Mouse (Mus musculus) intestine, embryonic 16.5 days (tissue): ENCODE results near the gene Camk2n2. TPM values are rescaled to one million over a fixed set of nuclear protein-coding genes. Genes with fewer than 3 reads are reported as not detected.
A peak's percentile ranks its signal among the peaks of the same experiment; 100 is the strongest.

Experiments used
- ATAC-seq: fragments of 200-750 bp; cut with Nextera tagmentation; 2 replicates; pipeline ENCODE4 v1.8.0; 2017; ENCODE audit warnings: moderate TSS enrichment, moderate library complexity
- H3K27ac ChIP-seq: fragments of 300-500 bp; sonication (generic); 2 replicates; pipeline ENCODE4 v1.5.1; 2014; ENCODE audit warnings: mild to moderate bottlenecking, low read length
- H3K27me3 ChIP-seq: fragments of 300-500 bp; sonication (generic); replicated peaks from 2 replicates; pipeline ENCODE4 v1.6.1; 2014; ENCODE audit warnings: low read length, control low read depth, mixed read lengths; ENCODE audit not compliant: control insufficient read depth, insufficient read depth
- H3K36me3 ChIP-seq: fragments of 300-500 bp; sonication (generic); 2 replicates; pipeline ENCODE4 v1.6.1; 2014; ENCODE audit warnings: low read length, control low read depth; ENCODE audit not compliant: control insufficient read depth, insufficient read depth
- H3K4me1 ChIP-seq: fragments of 300-500 bp; sonication (generic); 2 replicates; pipeline ENCODE4 v1.6.1; 2014; ENCODE audit warnings: low read length, control low read depth, mixed read lengths; ENCODE audit not compliant: control insufficient read depth, insufficient read depth
- H3K4me2 ChIP-seq: fragments of 300-500 bp; sonication (generic); 2 replicates; pipeline ENCODE4 v1.6.1; 2014; ENCODE audit warnings: low read depth, low read length, control low read depth
- H3K4me3 ChIP-seq: fragments of 300-500 bp; sonication (generic); 2 replicates; pipeline ENCODE4 v1.5.1; 2014; ENCODE audit warnings: mild to moderate bottlenecking, low read length
- H3K9ac ChIP-seq: fragments of 300-500 bp; sonication (generic); 2 replicates; pipeline ENCODE4 v1.6.1; 2014; ENCODE audit warnings: low read depth, low read length
- H3K9me3 ChIP-seq: fragments of 300-500 bp; sonication (generic); 2 replicates; pipeline ENCODE4 v1.6.1; 2016; ENCODE audit warnings: low read length, control low read depth; ENCODE audit not compliant: control insufficient read depth
- WGBS: fragments of 180-500 bp; shearing (Covaris S2); extraction: QIAGEN DNeasy Blood & Tissue Kit; methylation state at CpG from one replicate; pipeline ENCODE4 v1.1.7; 2014; 5-methylcytosine and 5-hydroxymethylcytosine counted together
- microRNA counts: library from miRNA; unstranded; fragments of <30 nt; microRNA quantifications from one replicate; lab custom pipeline; 2016
- microRNA-seq: library from miRNA; unstranded; fragments of <30 nt; microRNA quantifications from one replicate; pipeline ENCODE4, GENCODE M21; 2016
- polyA plus RNA-seq: library from polyadenylated mRNA; unstranded; fragments of >200 nt; fragmentation: Nextera tagmentation; extraction: Ambion mirVana; gene quantifications from 2 replicates; pipeline ENCODE4 v1.2.1, GENCODE M21; 2015

The Camk2n2 gene
- polyA plus RNA-seq, 1 experiment from 2014 or later: 0.40 TPM

DNA sequence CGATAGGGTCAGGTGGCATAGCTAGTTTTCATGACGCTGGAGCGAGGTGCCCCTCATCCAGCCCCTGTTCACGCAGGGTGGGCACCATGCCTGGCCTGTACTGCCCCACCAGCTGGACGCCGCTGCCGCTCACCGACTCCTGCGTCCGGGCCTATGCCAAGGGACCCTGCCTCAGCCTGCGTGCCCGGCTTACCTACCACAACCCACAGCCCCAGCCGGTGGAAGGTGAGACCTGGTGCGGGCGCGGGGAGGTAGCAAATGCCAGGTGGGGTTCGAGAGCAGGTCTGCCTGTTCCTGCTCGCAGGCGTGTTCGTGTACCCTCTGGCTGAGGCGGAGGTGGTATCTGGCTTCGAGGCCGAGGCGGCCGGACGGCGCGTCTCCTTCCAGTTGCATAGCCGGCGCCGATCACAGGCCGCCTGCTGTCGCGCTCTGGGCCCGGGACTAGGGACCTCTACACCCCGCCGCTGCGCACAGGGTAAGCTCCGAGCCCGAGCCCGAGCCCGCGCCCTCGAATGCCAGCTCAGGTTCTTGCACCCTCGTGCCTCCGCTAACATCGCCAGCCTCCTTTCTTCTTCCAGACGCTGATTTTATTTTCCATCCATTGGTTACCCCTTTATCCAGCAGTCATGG, 29.9 kb downstream of the Camk2n2 start:
- Histone ChIP-seq H3K36me3 (no peaks in the 10 kb centered on the region), H3K4me1 (peaks cover 22% of the 10 kb centered on the region), H3K9me3 (no peaks in the 10 kb centered on the region), H3K9ac (0 out of 2 replicates have a peak overlapping the region, but pooled peaks have one; percentile 27), H3K27ac (no peak overlapping the region), H3K27me3 (peaks cover 36% of the 10 kb centered on the region), H3K4me2 (peak overlapping the region; percentile 27; the same call in 1 of the 2 replicates), H3K4me3 (peak overlapping the region; percentile 57)
- no peak; the same call in 1 of the 2 replicates for ATAC-seq
- 9% methylated on average over 48 of the region's 48 CpGs for WGBS

DNA sequence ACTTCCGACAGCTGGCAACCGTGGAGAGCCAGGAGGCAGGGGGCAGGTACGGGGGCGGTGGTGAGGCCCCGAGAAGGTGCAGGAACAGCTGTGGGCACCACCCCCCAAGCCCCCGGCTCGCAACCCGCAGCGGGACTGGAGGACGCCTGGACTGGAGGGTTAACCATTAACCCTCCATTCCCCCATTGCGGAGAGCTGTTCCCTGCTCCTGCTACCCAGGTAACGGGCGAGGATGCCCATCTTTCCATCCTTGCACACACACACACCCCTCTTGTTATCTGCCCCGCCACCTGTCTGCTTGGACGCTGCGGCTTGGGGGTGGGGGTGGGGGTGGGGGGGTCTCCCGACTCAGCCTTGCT, 30.4 kb downstream of the Camk2n2 start:
- Histone ChIP-seq H3K4me1 (peaks cover 22% of the 10 kb centered on the region), H3K36me3 (no peaks in the 10 kb centered on the region), H3K9ac (0 out of 2 replicates have a peak overlapping the region, but pooled peaks have one; percentile 60), H3K9me3 (no peaks in the 10 kb centered on the region), H3K27ac (no peak overlapping the region), H3K4me3 (peak overlapping the region; percentile 57), H3K4me2 (peak overlapping the region; percentile 95), H3K27me3 (peaks cover 36% of the 10 kb centered on the region)
- WGBS: 0% methylated on average over 13 of the region's 17 CpGs
- ATAC-seq: peak; percentile 32

DNA sequence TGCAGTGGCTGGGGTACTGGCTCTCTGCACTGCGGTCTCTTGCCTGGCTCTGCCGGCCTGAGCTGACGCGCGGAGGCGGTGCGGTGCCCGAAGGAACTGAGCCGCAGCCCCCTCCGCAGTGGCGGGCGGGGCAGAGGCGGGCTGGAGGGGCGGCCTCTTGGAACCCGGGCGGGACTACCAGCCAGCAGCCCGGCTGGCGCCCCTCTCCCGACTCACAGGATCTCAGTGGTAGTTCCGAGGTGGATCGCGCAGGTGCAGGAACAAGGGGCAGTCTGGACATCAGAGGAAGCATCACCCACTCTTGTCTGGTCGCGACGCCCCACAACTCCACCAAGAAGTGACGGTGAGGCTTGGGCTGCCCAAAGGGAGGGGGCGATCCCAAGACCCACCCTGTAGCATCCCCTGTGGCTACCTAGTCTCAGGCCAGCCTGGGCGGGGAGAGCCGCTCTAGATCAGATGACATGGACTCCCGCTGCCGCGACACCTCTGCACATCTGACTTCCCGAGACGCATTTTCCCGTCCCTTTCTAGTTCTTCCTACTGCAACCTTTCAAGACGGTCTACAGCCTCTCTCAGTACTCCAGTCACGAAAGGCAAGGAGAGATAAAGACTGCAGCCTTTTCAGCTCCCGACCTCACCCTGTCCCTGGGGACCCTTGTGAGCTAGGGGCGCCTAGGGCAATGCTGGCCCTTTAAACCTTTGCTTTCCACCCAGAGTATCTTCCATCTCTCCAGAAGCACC, 31.0 kb downstream of the Camk2n2 start:
- Histone ChIP-seq H3K36me3 (no peaks in the 10 kb centered on the region), H3K9ac (peak overlapping the region; percentile 60), H3K27ac (no peak overlapping the region), H3K4me1 (peaks cover 22% of the 10 kb centered on the region), H3K9me3 (no peaks in the 10 kb centered on the region), H3K27me3 (peaks cover 36% of the 10 kb centered on the region), H3K4me3 (peak overlapping the region; percentile 57), H3K4me2 (peak overlapping the region; percentile 95)
- peak; percentile 70 for ATAC-seq
- WGBS: under 1% methylated on average over 36 of the region's 39 CpGs

DNA sequence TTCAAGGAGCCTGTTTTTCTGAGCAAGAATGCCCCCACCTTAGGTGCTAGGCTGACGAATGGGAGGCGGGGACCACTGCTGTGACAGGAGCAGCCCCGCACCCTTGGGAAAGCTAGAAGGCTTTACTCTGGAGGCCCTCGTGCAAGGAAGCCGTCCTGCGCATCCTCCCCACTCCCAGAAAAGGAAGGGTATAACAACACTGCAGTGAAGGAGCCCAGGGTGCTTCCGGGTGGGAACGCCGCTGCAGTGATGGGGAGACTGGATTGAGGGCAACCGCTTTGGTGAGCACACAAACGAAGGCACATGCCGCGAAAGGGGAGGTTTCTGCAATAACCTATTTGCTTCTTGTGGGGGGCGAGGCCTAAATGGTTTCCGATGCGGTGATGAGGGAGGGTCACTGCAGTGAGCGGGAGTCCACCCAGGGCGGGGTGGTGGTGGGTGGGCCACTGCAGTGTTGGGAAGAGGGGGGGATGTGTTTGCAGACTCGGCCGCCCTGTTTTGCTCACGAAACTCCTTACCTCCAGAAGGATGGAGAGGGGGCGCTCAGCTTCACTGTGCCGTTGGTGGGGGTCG, 31.6 kb downstream of the Camk2n2 start, which contains the start of gene Vwa5b2:
Vwa5b2 (plus strand) TSS at position 106 of the 573 bp plus-strand sequence.
- peak within 1 kb of the TSS; percentile 57 for H3K4me3 ChIP-seq

More for the DNA sequence above, 31.6 kb downstream of the Camk2n2 start, which contains the start of gene Vwa5b2:
- WGBS: 2% methylated on average over 24 of the region's 24 CpGs
- Histone ChIP-seq H3K9me3 (no peaks in the 10 kb centered on the region), H3K9ac (peak within 1 kb of the TSS; percentile 60), H3K4me2 (peak within 1 kb of the TSS; percentile 95), H3K27ac (no peak within 1 kb of the TSS), H3K36me3 (no peaks in the 10 kb centered on the region), H3K27me3 (peaks cover 36% of the 10 kb centered on the region), H3K4me1 (peaks cover 22% of the 10 kb centered on the region)
- peak; percentile 24 for ATAC-seq

MicroRNA genes within 50 kb of the gene (microRNA counts, 519-probe panel; counts per million panel counts)
- microRNA mmu-miR-1224 (lab: Ali Mortazavi, UCI): 2,391 counts per million, percentile 57 among the panel's probes with 10 or more counts

Small RNAs within 50 kb of the gene (microRNA-seq; reads per million reads assigned to microRNA genes)
- gene Mir1224: 10.9 reads per million, percentile 23 among the genes with 10 or more reads in this experiment

Other genes with a start within 250 kb of the Camk2n2 start
- 28.0 and 31.0 TPM in 2 replicates for gene Abcc5, start 194.9 kb downstream of the Camk2n2 start, polyA plus RNA-seq
- gene Eif2b5, start 122.5 kb downstream of the Camk2n2 start, polyA plus RNA-seq: 90.0 and 93.7 TPM in 2 replicates
- gene Dvl3, start 104.3 kb downstream of the Camk2n2 start, polyA plus RNA-seq: 15.7 and 18.5 TPM in 2 replicates
- 679 and 681 TPM in 2 replicates for gene Ap2m1, start 85.8 kb downstream of the Camk2n2 start, polyA plus RNA-seq
- gene Abcf3, start 72.7 kb downstream of the Camk2n2 start, polyA plus RNA-seq: 64.8 and 67.7 TPM in 2 replicates
- 5.5 and 5.6 TPM in 2 replicates for gene Vwa5b2, start 31.8 kb downstream of the Camk2n2 start, polyA plus RNA-seq
- gene Eef1akmt4, start 9.7 kb downstream of the Camk2n2 start, polyA plus RNA-seq: 31.7 and 34.7 TPM in 2 replicates
- not detected in 2 replicates for gene Gm49333, start 9.7 kb downstream of the Camk2n2 start, polyA plus RNA-seq
- 44.3 and 47.5 TPM in 2 replicates for gene Alg3, start 9.6 kb downstream of the Camk2n2 start, polyA plus RNA-seq
- gene Ece2, start 8.5 kb upstream of the Camk2n2 start, polyA plus RNA-seq: 1.7 TPM in 2 replicates
- gene Psmd2, start 30.4 kb upstream of the Camk2n2 start, polyA plus RNA-seq: 276 and 309 TPM in 2 replicates
- 158 and 162 TPM in 2 replicates for gene Eif4g1, start 47.0 kb upstream of the Camk2n2 start, polyA plus RNA-seq
- gene Fam131a, start 72.0 kb upstream of the Camk2n2 start, polyA plus RNA-seq: 6.2 and 6.8 TPM in 2 replicates
- 84.5 and 95.5 TPM in 2 replicates for gene Polr2h, start 96.4 kb upstream of the Camk2n2 start, polyA plus RNA-seq
- 12.0 and 13.1 TPM in 2 replicates for gene Clcn2, start 96.5 kb upstream of the Camk2n2 start, polyA plus RNA-seq
- 3.0 and 3.1 TPM in 2 replicates for gene Chrd, start 111.8 kb upstream of the Camk2n2 start, polyA plus RNA-seq
- gene Thpo, start 113.2 kb upstream of the Camk2n2 start, polyA plus RNA-seq: 2.6 and 2.9 TPM in 2 replicates